Mouse (Mus musculus) embryonic facial prominence, embryonic 10.5 days (tissue): Measurements from ENCODE around the gene Abcg5. TPM values are rescaled to one million over a fixed set of nuclear protein-coding genes. Genes with fewer than 3 reads are reported as not detected.
A peak's percentile ranks its signal among the peaks of the same experiment; 100 is the strongest.

ENCODE experiments used
- DNase-seq: peaks from one replicate; pipeline ENCODE4 v3.0.0-alpha.2; 2017; ENCODE audit warnings: low spot score
- H3K27ac ChIP-seq: fragments of 300-500 bp; sonication (generic); replicated peaks from 2 replicates; pipeline ENCODE4 v1.5.1; 2016; ENCODE audit warnings: mild to moderate bottlenecking
- H3K27me3 ChIP-seq: fragments of 300-500 bp; sonication (generic); replicated peaks from 2 replicates; pipeline ENCODE4 v1.6.1; 2016; ENCODE audit warnings: low read depth, mild to moderate bottlenecking; ENCODE audit not compliant: poor library complexity, severe bottlenecking
- H3K36me3 ChIP-seq: fragments of 300-500 bp; sonication (generic); replicated peaks from 2 replicates; pipeline ENCODE4 v1.6.1; 2016; ENCODE audit warnings: mild to moderate bottlenecking, moderate library complexity
- H3K4me1 ChIP-seq: fragments of 300-500 bp; sonication (generic); 2 replicates; pipeline ENCODE4 v1.6.1; 2016
- H3K4me3 ChIP-seq: fragments of 300-500 bp; sonication (generic); 2 replicates; pipeline ENCODE4 v1.5.1; 2016; ENCODE audit warnings: mild to moderate bottlenecking, moderate library complexity
- H3K9me3 ChIP-seq: fragments of 300-500 bp; sonication (generic); 2 replicates; pipeline ENCODE4 v1.6.1; 2016; ENCODE audit warnings: mild to moderate bottlenecking
- WGBS: fragments of 180-500 bp; shearing (Covaris S2); methylation state at CpG from one replicate; pipeline ENCODE4 v1.1.7; 2016; 5-methylcytosine and 5-hydroxymethylcytosine counted together
- polyA plus RNA-seq: library from polyadenylated mRNA; unstranded; fragments of >200 nt; fragmentation: Nextera tagmentation; extraction: Ambion mirVana; gene quantifications from 2 replicates; pipeline ENCODE4 v1.2.1, GENCODE M21; 2016

The Abcg5 gene
- polyA plus RNA-seq, 1 experiment from 2014 or later, result 1.3 TPM

DNA sequence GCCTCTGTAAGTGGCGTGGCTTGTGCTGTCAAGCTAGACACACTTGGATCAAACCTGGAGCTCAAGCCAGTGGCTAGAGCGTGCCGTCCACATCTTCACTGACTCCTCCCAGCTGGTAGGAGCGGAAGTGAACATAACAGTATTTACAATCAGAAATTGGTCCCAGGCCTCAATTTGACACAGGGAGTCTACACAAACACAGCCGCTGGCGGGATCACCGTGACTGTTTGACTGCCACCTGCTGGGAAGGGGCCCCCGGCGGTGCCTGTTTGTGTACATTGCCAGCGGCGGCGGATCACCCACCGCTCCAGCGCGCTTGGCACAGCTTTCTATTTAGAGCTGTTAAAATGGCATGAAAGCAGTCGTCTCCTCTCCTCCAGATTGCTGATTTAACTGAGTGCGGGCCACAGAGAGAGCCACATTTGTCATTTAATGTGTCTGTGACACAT is 26.6 kb upstream of the Abcg5 start:
- H3K4me1 ChIP-seq, result peaks cover 12% of the 10 kb centered on the region
- no peaks in the 10 kb centered on the region for H3K9me3 ChIP-seq
- DNase-seq, result peak; percentile 66
- H3K27ac ChIP-seq, result no peak overlapping the region
- no peak overlapping the region for H3K4me3 ChIP-seq
- WGBS, result 59% methylated on average over 17 of the region's 17 CpGs
- no peaks in the 10 kb centered on the region for H3K27me3 ChIP-seq
- peaks cover 78% of the 10 kb centered on the region for H3K36me3 ChIP-seq

DNA sequence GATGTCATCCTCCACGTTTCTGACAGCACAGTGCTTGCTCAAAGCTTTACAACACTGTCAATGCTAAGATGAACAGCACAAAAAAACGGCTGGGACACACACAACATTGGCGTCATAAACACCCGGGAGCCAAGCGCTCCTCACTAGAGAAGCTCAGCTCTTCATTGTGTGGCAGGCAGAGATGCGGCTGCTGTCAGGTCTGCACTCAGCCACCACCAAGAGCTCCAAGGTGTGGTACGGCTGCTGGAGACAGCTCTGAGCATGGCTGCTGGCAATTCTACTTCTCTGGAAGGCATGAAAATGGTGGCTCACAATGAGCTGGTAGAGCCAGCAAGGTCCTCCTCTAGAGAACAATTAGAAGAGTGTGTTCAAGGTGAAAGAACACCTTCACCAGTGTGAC is 26.0 kb upstream of the Abcg5 start:
- H3K9me3 ChIP-seq, result no peaks in the 10 kb centered on the region
- peaks cover 80% of the 10 kb centered on the region for H3K36me3 ChIP-seq
- no peak overlapping the region for H3K4me3 ChIP-seq
- no peaks in the 10 kb centered on the region for H3K27me3 ChIP-seq
- H3K27ac ChIP-seq, result peak overlapping the region; percentile 44; the same call in 1 of the 2 replicates
- H3K4me1 ChIP-seq, result peaks cover 12% of the 10 kb centered on the region
- WGBS, result 88% methylated on average over 7 of the region's 7 CpGs
- DNase-seq, result no peak

- DNase-seq, result no peak
- WGBS, result 65% methylated on average over 4 of the region's 4 CpGs
Observed at GRCm38 (mm10) chr17:84707407-84707806, 24.6 kb upstream of the Abcg5 start.

GRCm38 (mm10) chr17:84698727-84699126 is 15.9 kb upstream of the Abcg5 start:
- H3K36me3 ChIP-seq, result peaks cover 2% of the 10 kb centered on the region; the same call in 1 of the 2 replicates
- WGBS, result 28% methylated on average over 5 of the region's 5 CpGs
- H3K27ac ChIP-seq, result no peak overlapping the region
- DNase-seq, result peak; percentile 72
- no peak overlapping the region for H3K4me3 ChIP-seq
- peaks cover 37% of the 10 kb centered on the region for H3K4me1 ChIP-seq
- peaks cover 8% of the 10 kb centered on the region; the same call in 1 of the 2 replicates for H3K27me3 ChIP-seq
- H3K9me3 ChIP-seq, result no peaks in the 10 kb centered on the region

More at GRCm38 (mm10) chr17:84707407-84707806, 24.6 kb upstream of the Abcg5 start:
- Histone ChIP-seq H3K4me1 (peaks cover 20% of the 10 kb centered on the region), H3K9me3 (no peaks in the 10 kb centered on the region), H3K4me3 (no peak overlapping the region), H3K27ac (no peak overlapping the region), H3K27me3 (no peaks in the 10 kb centered on the region), H3K36me3 (peaks cover 71% of the 10 kb centered on the region)

GRCm38 (mm10) chr17:84696537-84696936 is 13.7 kb upstream of the Abcg5 start:
- Histone ChIP-seq H3K9me3 (no peaks in the 10 kb centered on the region), H3K27ac (no peak overlapping the region), H3K36me3 (no peaks in the 10 kb centered on the region), H3K4me1 (peaks cover 25% of the 10 kb centered on the region), H3K4me3 (no peak overlapping the region), H3K27me3 (peaks cover 8% of the 10 kb centered on the region; the same call in 1 of the 2 replicates)
- 61% methylated on average over 6 of the region's 6 CpGs for WGBS
- no peak for DNase-seq

DNA sequence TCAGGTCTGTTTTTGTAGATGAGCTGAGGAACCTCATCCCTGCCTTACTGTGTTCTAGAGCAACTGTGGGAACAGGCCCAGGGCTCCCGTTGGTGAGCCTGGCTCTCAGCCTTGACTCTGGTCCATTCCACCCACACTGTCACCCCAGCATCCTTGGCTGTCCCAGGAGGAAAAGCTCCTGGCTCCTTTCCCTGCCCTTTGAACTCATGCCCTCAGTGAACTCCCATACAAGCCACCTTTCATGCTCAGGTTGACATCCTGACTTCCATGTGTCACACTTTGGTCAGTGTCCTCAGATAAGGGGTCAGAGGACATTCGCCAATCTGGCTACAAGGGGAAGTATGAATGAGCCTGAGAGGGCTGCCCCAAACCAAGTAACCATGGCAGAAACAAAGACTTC is 10.9 kb upstream of the Abcg5 start:
- WGBS, result 77% methylated on average over 2 of the region's 2 CpGs
- Histone ChIP-seq H3K36me3 (no peaks in the 10 kb centered on the region), H3K27ac (no peak overlapping the region), H3K9me3 (no peaks in the 10 kb centered on the region), H3K4me1 (peaks cover 27% of the 10 kb centered on the region), H3K27me3 (peaks cover 8% of the 10 kb centered on the region; the same call in 1 of the 2 replicates), H3K4me3 (no peak overlapping the region)
- no peak for DNase-seq

DNA sequence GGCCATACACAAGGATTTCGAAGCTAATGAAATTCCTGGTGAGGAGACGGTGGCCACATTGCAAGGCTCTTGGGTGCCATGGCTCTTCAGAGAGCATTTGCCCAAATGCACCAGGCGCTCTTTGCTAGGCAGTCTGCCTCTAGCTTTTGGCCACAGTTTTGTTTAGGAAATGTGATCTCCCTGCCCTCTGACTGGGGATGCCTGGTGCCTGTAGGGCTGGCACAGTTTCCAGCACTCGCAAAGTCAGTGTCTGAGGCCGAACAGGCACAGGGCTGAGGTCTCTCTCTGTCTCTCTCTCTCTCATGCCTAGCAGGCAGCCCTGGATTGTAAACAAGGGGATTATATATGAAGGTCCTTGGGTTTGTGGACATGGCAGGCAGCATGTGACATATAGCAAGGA is 7.3 kb upstream of the Abcg5 start:
- 0 out of 2 replicates have a peak, but pooled peaks cover 1% of the 10 kb centered on the region for H3K27me3 ChIP-seq
- DNase-seq, result no peak
- no peaks in the 10 kb centered on the region for H3K9me3 ChIP-seq
- H3K4me1 ChIP-seq, result peaks cover 30% of the 10 kb centered on the region
- WGBS, result 70% methylated on average over 5 of the region's 5 CpGs
- no peak overlapping the region for H3K4me3 ChIP-seq
- peak overlapping the region; percentile 49; the same call in 1 of the 2 replicates for H3K27ac ChIP-seq
- H3K36me3 ChIP-seq, result no peaks in the 10 kb centered on the region

- no peak overlapping the region for H3K27ac ChIP-seq
- H3K27me3 ChIP-seq, result no peaks in the 10 kb centered on the region
- no peaks in the 10 kb centered on the region for H3K9me3 ChIP-seq
- DNase-seq, result no peak
- peaks cover 38% of the 10 kb centered on the region for H3K4me1 ChIP-seq
- WGBS, result 76% methylated on average over 5 of the region's 5 CpGs
- no peaks in the 10 kb centered on the region for H3K36me3 ChIP-seq
- no peak overlapping the region for H3K4me3 ChIP-seq
Observed at GRCm38 (mm10) chr17:84689316-84689715, 6.5 kb upstream of the Abcg5 start.

DNA sequence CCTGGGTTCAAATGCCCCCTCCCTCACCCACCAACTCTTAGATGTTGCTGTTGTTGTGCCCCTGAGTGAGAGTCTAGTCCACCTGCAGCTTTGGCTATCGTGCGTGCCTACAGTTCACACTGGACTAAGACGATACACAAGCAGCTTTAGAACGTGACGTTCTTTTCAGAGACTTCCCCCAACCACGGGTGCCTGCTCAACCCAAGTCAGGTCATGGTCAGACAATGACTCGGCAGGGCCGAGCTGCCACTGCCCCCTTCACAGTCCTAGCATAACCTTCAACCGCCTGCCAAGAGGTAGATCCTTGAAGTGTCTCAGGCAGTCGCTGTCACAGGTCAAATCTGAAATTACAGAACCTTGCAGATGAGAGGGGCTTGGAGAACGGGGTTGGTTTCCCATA is 6.0 kb upstream of the Abcg5 start:
- H3K9me3 ChIP-seq, result no peaks in the 10 kb centered on the region
- no peaks in the 10 kb centered on the region for H3K27me3 ChIP-seq
- DNase-seq, result no peak
- H3K36me3 ChIP-seq, result no peaks in the 10 kb centered on the region
- H3K27ac ChIP-seq, result peak overlapping the region; percentile 72; the same call in 1 of the 2 replicates
- 89% methylated on average over 11 of the region's 11 CpGs for WGBS
- H3K4me3 ChIP-seq, result no peak overlapping the region
- H3K4me1 ChIP-seq, result peaks cover 43% of the 10 kb centered on the region

DNA sequence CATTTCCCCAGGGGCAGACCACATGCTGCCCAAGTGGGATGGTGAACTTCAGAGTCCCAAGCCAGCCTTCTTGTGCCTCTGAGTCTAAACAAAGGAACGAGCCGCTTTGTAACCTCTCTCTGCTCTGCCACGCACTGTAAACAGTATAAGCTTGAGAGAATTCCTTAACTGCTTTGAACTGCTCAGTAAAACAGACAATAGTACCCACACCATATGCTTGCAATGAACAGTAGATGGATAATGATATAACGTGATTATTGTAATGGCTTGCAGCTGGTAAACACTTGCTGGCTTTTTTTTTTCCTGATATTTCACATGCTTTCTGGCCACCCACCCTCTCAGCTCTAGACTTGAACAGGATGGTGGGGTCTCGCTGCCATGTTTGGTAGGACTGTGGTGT is 5.2 kb upstream of the Abcg5 start:
- no peak for DNase-seq
- H3K4me1 ChIP-seq, result peaks cover 48% of the 10 kb centered on the region
- WGBS, result 57% methylated on average over 5 of the region's 5 CpGs

GRCm38 (mm10) chr17:84685286-84685685 is 2.5 kb upstream of the Abcg5 start:
- Histone ChIP-seq H3K36me3 (no peaks in the 10 kb centered on the region), H3K4me3 (no peak overlapping the region), H3K27ac (0 out of 2 replicates have a peak overlapping the region, but pooled peaks have one; percentile 15), H3K27me3 (no peaks in the 10 kb centered on the region), H3K4me1 (peaks cover 42% of the 10 kb centered on the region), H3K9me3 (no peaks in the 10 kb centered on the region)
- DNase-seq, result no peak
- WGBS, result 82% methylated on average over 4 of the region's 4 CpGs

More for the DNA sequence above, 5.2 kb upstream of the Abcg5 start:
- no peaks in the 10 kb centered on the region for H3K27me3 ChIP-seq
- H3K9me3 ChIP-seq, result no peaks in the 10 kb centered on the region
- H3K4me3 ChIP-seq, result no peak overlapping the region
- no peaks in the 10 kb centered on the region for H3K36me3 ChIP-seq
- peak overlapping the region; percentile 72 for H3K27ac ChIP-seq

GRCm38 (mm10) chr17:84684284-84684683 is 1.5 kb upstream of the Abcg5 start:
- H3K36me3 ChIP-seq, result no peaks in the 10 kb centered on the region
- 57% methylated on average over 6 of the region's 6 CpGs for WGBS
- H3K27me3 ChIP-seq, result no peaks in the 10 kb centered on the region
- H3K4me3 ChIP-seq, result no peak overlapping the region
- peaks cover 34% of the 10 kb centered on the region for H3K4me1 ChIP-seq
- no peaks in the 10 kb centered on the region for H3K9me3 ChIP-seq
- H3K27ac ChIP-seq, result peak overlapping the region; percentile 11; the same call in 1 of the 2 replicates
- no peak for DNase-seq

DNA sequence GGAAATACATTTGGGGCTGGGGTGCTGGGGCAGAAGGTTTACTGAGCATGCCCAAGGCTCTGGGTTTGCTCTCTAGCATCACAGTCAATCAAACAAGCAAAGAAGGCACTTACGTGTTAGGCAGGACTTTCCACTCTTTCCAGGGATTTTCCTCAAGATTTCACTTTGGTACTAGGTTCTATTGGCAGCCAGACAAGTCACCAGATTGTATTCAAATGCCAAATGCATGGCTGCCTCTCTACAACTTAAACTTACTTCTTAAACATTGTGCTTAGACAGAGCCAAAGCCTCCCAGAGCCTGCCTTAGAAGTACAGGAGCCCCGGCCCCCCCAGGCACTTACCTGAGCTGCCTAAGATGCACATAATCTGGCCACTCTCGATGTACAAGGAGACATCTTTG is 1.1 kb downstream of the Abcg5 start:
- H3K27me3 ChIP-seq, result 0 out of 2 replicates have a peak, but pooled peaks cover 3% of the 10 kb centered on the region
- no peak for DNase-seq
- no peaks in the 10 kb centered on the region for H3K9me3 ChIP-seq
- peaks cover 24% of the 10 kb centered on the region for H3K4me1 ChIP-seq
- H3K4me3 ChIP-seq, result no peak overlapping the region
- no peak overlapping the region for H3K27ac ChIP-seq
- no peaks in the 10 kb centered on the region for H3K36me3 ChIP-seq
- 78% methylated on average over 3 of the region's 3 CpGs for WGBS
